Mouse (Mus musculus) thymus, postnatal 4 days (tissue): ENCODE measurements around the gene Olfr1257.
"Not testable (repeated sequence)": the region's sequence is repeated elsewhere in the genome, so short reads cannot be mapped to it uniquely, and the experiment has no call there.

Source experiments
- DNase-seq: peaks from one replicate; pipeline ENCODE4 v3.0.0; 2021

The Olfr1257 gene

DNA sequence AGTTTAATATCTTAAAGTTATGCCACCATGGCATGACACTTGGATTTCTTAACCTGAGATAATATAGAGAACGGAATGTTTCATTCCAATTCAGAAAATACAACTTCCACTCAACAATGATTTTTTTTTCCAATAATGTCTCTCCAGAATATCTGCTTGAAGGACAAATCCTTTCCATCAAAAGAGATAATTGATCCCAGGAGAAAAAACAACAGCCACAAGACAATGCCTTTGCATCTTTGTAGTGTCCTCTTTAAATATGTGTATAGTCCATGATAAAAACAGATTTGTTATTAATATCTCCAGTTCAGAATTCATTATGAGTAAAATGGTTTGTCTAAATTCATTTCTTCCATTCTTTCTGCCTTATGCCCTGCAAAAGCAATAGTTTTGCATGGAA is at the start of gene Olfr1257:
Gene Olfr1257, plus strand, starts transcription at position 301 of the 400 bp plus-strand sequence.
- DNase-seq: no peak

DNA sequence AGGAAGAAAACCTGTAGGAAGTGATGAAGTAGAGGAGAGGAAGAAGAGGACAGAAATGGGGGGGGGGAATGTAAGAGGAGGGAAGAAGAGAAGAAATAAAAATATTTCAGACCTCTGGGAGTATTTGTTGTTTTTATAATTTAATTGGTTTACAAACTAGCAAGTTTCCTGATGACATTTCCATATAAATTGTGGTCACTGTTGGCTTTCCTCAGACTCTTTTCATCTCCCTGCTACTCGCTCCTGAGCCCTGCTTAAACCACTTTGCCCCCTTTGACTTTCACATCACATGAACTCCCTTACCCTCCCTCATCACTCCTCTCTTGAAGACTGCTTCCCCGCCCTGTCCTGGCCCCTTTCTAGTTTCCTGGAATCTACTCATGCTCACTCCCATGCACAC is 36.8 kb upstream of the Olfr1257 start, which contains the start of gene Olfr1256:
Gene Olfr1256, minus strand, starts transcription at position 101 of the 400 bp plus-strand sequence.
- no peak for DNase-seq

DNA sequence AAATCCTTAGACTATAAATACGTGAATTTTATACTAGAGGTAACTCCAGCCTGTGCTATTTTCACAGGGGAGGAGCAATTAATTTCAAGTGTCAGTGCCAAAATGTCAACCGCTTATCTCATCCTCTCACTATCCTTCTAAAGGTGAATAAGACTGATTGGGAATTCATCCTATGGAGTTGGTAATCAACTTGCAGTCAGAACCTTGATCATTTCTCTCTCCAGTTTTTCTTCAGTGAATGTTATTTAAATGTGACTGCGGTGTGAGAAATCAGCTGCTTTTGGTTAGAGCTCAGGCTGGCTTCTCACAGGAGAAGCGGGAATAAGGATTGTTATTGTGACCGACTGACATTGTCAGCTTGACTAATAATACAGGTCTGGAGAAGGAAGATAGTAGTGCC is 30.1 kb upstream of the Olfr1257 start, which contains the start of gene Olfr48:
Gene Olfr48, minus strand, starts transcription at position 101 of the 400 bp plus-strand sequence.
- no peak for DNase-seq

DNA sequence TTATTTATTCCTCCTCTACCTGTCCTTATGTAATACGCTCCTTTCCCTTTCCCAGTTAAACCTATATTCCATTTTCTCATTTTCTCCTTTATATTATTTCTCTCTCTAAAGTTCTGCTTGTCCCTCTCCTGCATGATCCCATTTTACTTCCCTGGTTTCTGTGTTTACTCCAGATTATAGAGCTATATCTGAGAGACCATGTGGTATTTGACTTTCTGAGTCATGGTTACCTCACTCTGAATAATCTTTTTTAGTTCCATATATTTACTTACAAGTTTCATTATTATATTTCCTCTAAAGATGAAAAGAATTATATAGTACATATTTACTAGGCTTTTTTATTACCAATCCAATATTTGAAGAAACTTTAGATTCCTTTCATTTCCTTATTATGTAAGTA is 29.0 kb upstream of the Olfr1257 start:
- DNase-seq: no peak

DNA sequence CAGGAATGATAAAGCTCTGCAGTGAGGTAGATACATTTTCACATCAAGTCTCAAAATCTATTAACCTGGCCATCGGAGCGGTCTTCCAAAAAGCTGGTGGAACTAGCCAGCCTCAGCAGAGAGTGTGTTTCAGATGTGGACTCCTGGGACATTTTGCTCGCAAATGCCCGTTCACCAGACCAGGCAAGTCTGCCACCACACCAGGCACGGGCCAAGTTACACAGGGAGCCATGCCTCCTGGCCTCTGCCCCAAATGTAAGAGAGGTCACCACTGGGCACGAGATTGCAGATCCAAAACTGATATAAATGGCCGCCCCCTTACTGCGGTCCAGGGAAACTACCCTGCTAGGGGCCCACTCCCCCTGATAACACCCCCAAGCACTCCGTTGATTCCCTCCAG is 34.4 kb downstream of the Olfr1257 start:
- DNase-seq: not testable (repeated sequence)

- DNase-seq: no peak
Measured at GRCm38 (mm10) chr2:89927009-89927408, 48.8 kb downstream of the Olfr1257 start, which contains the start of gene Olfr1258. Gene Olfr1258 (plus strand): TSS chr2:89927309.
